Mouse (Mus musculus): ENCODE results near the gene Hist1h4h. TPM values are rescaled to one million over a fixed set of nuclear protein-coding genes. Genes with fewer than 3 reads are reported as not detected.

Gene Hist1h4h
- 2.4 and 2.6 TPM in 2 replicates for polyA plus RNA-seq (2015; fragmentation: Nextera tagmentation; extraction: Ambion mirVana)

DNA sequence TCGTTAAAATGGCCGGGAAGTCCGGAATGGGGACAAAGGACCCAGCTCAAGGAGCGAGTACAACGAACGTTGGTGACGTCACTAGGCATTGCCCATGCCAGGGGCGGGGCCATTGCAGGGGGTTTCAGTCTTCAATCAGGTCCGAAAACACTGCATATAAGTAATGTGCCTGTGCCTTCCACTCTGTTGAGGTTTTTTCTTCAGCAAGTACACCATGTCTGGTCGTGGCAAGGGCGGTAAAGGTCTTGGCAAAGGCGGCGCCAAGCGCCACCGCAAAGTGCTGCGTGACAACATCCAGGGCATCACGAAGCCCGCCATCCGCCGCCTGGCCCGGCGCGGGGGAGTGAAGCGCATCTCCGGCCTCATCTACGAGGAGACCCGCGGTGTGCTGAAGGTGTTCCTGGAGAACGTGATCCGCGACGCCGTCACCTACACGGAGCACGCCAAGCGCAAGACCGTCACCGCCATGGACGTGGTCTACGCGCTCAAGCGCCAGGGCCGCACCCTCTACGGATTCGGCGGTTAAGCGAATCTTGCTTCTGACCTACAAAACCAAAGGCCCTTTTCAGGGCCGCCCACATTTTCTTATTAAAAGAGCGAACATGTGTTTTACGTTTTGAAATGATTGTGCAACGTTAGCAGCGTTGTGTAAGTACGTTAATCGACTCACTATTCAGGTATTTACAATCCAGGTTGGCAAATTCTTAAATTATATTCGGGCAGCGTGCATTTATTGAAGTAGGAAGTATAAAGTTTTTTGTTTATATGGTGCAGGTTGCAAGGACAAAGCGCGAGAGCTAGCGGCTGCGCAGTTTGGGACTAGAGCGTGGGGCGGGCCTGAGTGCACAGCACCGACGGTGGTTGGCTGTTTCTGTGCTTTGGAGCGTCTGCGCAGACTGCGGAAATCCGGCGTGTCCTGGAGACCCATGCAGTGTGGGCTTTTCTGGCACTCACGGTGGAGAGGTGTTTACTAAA, at the start of gene Hist1h4h:
Gene Hist1h4h (plus strand): TSS at position 150 of the 975 bp plus-strand sequence.
- Histone ChIP-seq H3K4me3 (peak within 1 kb of the TSS; percentile 59), H3K9ac (peak within 1 kb of the TSS; percentile 85), H3K4me1 (replicated peaks) (peaks cover 51% of the 10 kb centered on the region), H3K36me3 (no peaks in the 10 kb centered on the region), H3K27ac (replicated peaks) (peak within 1 kb of the TSS; percentile 96), H3K4me2 (peak within 1 kb of the TSS; percentile 74), H3K9me3 (no peaks in the 10 kb centered on the region), H3K27me3 (no peaks in the 10 kb centered on the region)
- WGBS, result under 1% methylated on average over 62 of the region's 70 CpGs
- ATAC-seq (ENCODE audit: low read depth), result peak; percentile 93

DNA sequence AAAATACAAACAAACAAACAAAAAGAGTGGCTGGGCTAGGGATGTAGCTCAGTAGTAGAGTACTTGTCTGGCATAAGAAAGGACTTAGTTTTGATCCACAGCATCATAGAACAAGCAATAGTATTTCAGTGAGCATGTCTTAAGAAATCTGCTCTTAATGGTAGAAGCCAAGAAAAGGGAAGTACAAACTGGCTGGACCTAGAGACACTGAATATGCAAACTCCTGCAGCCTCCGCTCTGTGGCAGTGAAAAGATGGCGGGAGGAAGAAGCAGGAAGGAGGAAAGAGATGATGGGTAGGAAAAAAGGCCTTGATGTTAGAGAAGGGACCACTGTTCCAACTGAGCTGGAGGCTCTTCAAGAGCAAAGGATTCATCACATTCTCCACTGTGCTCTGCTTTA, 47.7 kb upstream of the Hist1h4h start:
- peaks cover 5% of the 10 kb centered on the region; the same call in 1 of the 2 replicates for H3K27me3 ChIP-seq
- H3K4me3 ChIP-seq, result no peak overlapping the region
- peaks cover 3% of the 10 kb centered on the region for H3K4me1 ChIP-seq (replicated peaks)
- H3K9ac ChIP-seq, result no peak overlapping the region
- H3K9me3 ChIP-seq, result no peaks in the 10 kb centered on the region
- ATAC-seq (ENCODE audit: low read depth), result no peak
- no peaks in the 10 kb centered on the region for H3K36me3 ChIP-seq
- 88% methylated on average over 2 of the region's 2 CpGs for WGBS
- H3K4me2 ChIP-seq, result no peak overlapping the region
- H3K27ac ChIP-seq (replicated peaks), result no peak overlapping the region

GRCm38 (mm10) chr13:23485271-23485670, 45.6 kb upstream of the Hist1h4h start:
- H3K4me2 ChIP-seq, result no peak overlapping the region
- no peak for ATAC-seq (ENCODE audit: low read depth)

DNA sequence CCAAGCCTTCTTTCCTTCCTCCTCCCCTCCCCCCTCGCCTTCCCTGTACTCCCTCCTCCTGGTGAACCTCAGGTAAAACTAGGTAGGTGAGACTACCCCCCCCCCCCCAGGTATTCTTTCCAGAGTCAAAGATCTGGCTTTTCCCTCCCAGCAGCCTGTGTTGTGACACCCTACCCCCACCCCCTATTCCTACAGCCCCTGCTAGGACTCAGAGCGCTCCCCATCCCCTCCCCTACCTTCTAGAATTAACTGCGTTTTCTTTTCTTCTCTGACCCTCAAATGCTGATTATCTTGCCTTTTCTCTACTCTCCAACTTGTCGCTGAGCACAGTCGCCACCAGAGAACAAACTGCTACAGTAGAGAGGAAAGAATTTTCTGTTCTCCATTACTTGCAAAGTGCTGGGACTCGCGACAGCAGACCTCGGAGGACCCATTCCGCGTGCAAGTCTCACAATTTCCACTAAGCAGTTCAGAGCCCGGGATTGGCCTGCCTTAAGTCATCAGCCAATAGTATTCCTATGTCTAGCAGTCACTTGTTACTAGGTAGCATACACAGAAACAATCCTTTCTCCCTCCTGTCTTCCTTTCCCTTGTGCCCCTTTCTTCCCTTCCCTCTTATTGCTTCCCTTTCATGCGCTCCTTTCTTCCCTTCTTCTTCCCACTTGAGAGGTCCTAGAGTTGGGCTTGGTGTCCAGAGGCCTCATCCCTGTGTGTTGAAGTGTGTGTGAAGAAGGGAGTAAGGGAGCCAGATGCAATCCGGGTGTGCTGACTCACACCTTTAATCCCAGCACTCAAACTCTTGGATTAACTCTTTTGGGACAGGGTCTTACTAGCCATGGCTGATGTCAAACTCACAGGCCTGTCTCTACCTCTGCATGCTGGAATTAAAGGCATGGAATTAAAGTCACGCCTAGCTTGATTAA, 42.2 kb upstream of the Hist1h4h start, which contains the start of gene Btn2a2:
Gene Btn2a2 (minus strand): TSS at position 458 of the 923 bp plus-strand sequence.
- 10% methylated on average over 14 of the region's 14 CpGs for WGBS
- Histone ChIP-seq H3K27ac (replicated peaks) (no peak within 1 kb of the TSS), H3K9me3 (no peaks in the 10 kb centered on the region), H3K27me3 (peaks cover 5% of the 10 kb centered on the region; the same call in 1 of the 2 replicates), H3K9ac (peak within 1 kb of the TSS; percentile 31; the same call in 1 of the 2 replicates), H3K4me2 (peak within 1 kb of the TSS; percentile 61), H3K4me1 (replicated peaks) (peaks cover 17% of the 10 kb centered on the region), H3K4me3 (peak within 1 kb of the TSS; percentile 32), H3K36me3 (no peaks in the 10 kb centered on the region)
- ATAC-seq (ENCODE audit: low read depth), result peak; percentile 97

More at GRCm38 (mm10) chr13:23485271-23485670, 45.6 kb upstream of the Hist1h4h start:
- no peak overlapping the region for H3K4me3 ChIP-seq
- 43% methylated on average over 5 of the region's 5 CpGs for WGBS
- H3K9me3 ChIP-seq, result no peaks in the 10 kb centered on the region
- H3K4me1 ChIP-seq (replicated peaks), result peaks cover 8% of the 10 kb centered on the region
- no peak overlapping the region for H3K9ac ChIP-seq
- H3K27me3 ChIP-seq, result peaks cover 5% of the 10 kb centered on the region; the same call in 1 of the 2 replicates
- no peaks in the 10 kb centered on the region for H3K36me3 ChIP-seq
- H3K27ac ChIP-seq (replicated peaks), result no peak overlapping the region

- 63% methylated on average over 1 of the region's 1 CpGs for WGBS
- Histone ChIP-seq H3K27ac (replicated peaks) (no peak overlapping the region), H3K4me3 (no peak overlapping the region), H3K27me3 (peaks cover 5% of the 10 kb centered on the region; the same call in 1 of the 2 replicates), H3K36me3 (no peaks in the 10 kb centered on the region), H3K9ac (no peak overlapping the region), H3K4me2 (no peak overlapping the region), H3K4me1 (replicated peaks) (peaks cover 17% of the 10 kb centered on the region), H3K9me3 (no peaks in the 10 kb centered on the region)
- no peak for ATAC-seq (ENCODE audit: low read depth)
Measured at GRCm38 (mm10) chr13:23490863-23491262, 40.0 kb upstream of the Hist1h4h start.

GRCm38 (mm10) chr13:23491263-23491662, 39.6 kb upstream of the Hist1h4h start:
- no peak overlapping the region for H3K4me2 ChIP-seq
- H3K9ac ChIP-seq, result no peak overlapping the region
- ATAC-seq (ENCODE audit: low read depth), result no peak
- WGBS, result 9% methylated on average over 1 of the region's 1 CpGs
- no peaks in the 10 kb centered on the region for H3K36me3 ChIP-seq
- H3K4me3 ChIP-seq, result no peak overlapping the region
- peaks cover 5% of the 10 kb centered on the region; the same call in 1 of the 2 replicates for H3K27me3 ChIP-seq
- no peaks in the 10 kb centered on the region for H3K9me3 ChIP-seq
- H3K4me1 ChIP-seq (replicated peaks), result peaks cover 17% of the 10 kb centered on the region
- H3K27ac ChIP-seq (replicated peaks), result no peak overlapping the region

- H3K27ac ChIP-seq (replicated peaks), result no peak overlapping the region
- H3K27me3 ChIP-seq, result peaks cover 8% of the 10 kb centered on the region; the same call in 1 of the 2 replicates
- ATAC-seq (ENCODE audit: low read depth), result no peak
- H3K9ac ChIP-seq, result peak overlapping the region; percentile 48
- peak overlapping the region; percentile 24 for H3K4me3 ChIP-seq
- no peaks in the 10 kb centered on the region for H3K9me3 ChIP-seq
- peaks cover 17% of the 10 kb centered on the region for H3K4me1 ChIP-seq (replicated peaks)
- no peaks in the 10 kb centered on the region for H3K36me3 ChIP-seq
- H3K4me2 ChIP-seq, result peak overlapping the region; percentile 48
- WGBS, result 2% methylated on average over 14 of the region's 14 CpGs
Measured at GRCm38 (mm10) chr13:23491990-23492389, 38.9 kb upstream of the Hist1h4h start.

GRCm38 (mm10) chr13:23495526-23495925, 35.3 kb upstream of the Hist1h4h start:
- ATAC-seq (ENCODE audit: low read depth), result no peak
- H3K4me1 ChIP-seq (replicated peaks), result peaks cover 18% of the 10 kb centered on the region
- no peaks in the 10 kb centered on the region for H3K36me3 ChIP-seq
- no peak overlapping the region for H3K4me3 ChIP-seq
- H3K9ac ChIP-seq, result no peak overlapping the region
- H3K9me3 ChIP-seq, result no peaks in the 10 kb centered on the region
- no peak overlapping the region for H3K4me2 ChIP-seq
- 87% methylated on average over 6 of the region's 6 CpGs for WGBS
- H3K27ac ChIP-seq (replicated peaks), result no peak overlapping the region
- peaks cover 21% of the 10 kb centered on the region for H3K27me3 ChIP-seq

- Histone ChIP-seq H3K27ac (replicated peaks) (no peak overlapping the region), H3K4me3 (peak overlapping the region; percentile 21), H3K9me3 (no peaks in the 10 kb centered on the region), H3K4me1 (replicated peaks) (0 out of 2 replicates have a peak, but pooled peaks cover 8% of the 10 kb centered on the region), H3K9ac (peak overlapping the region; percentile 23; the same call in 1 of the 2 replicates), H3K36me3 (no peaks in the 10 kb centered on the region), H3K4me2 (peak overlapping the region; percentile 46), H3K27me3 (peaks cover 21% of the 10 kb centered on the region)
- WGBS, result 3% methylated on average over 19 of the region's 19 CpGs
- ATAC-seq (ENCODE audit: low read depth), result no peak
Measured at GRCm38 (mm10) chr13:23497656-23498321, 33.1 kb upstream of the Hist1h4h start.

DNA sequence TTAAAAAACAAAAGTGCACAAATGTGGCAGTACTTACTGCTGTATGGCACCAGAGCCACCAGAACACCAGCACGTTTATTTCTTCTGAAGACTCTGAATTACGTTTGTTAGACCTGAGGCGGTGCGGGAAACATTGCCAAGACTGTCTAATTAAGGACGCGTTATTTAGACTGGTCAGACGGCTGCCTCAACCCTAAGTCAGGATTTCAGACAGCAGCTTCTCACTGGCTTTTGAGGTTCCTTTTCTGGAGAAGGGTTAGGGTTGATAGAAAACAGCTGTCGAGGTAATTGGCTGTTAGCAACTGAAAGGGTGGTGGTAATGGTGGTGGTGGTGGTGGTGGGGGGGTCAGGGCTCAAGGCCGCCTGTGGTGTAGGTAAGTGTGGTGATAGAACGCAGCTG, 32.2 kb upstream of the Hist1h4h start:
- 9% methylated on average over 10 of the region's 10 CpGs for WGBS
- no peak for ATAC-seq (ENCODE audit: low read depth)
- H3K27ac ChIP-seq (replicated peaks), result no peak overlapping the region

GRCm38 (mm10) chr13:23499943-23500342, 30.9 kb upstream of the Hist1h4h start:
- peaks cover 21% of the 10 kb centered on the region for H3K27me3 ChIP-seq
- H3K4me3 ChIP-seq, result no peak overlapping the region
- 0 out of 2 replicates have a peak, but pooled peaks cover 8% of the 10 kb centered on the region for H3K4me1 ChIP-seq (replicated peaks)
- H3K36me3 ChIP-seq, result no peaks in the 10 kb centered on the region
- no peak overlapping the region for H3K27ac ChIP-seq (replicated peaks)
- H3K9me3 ChIP-seq, result no peaks in the 10 kb centered on the region
- no peak for ATAC-seq (ENCODE audit: low read depth)
- no peak overlapping the region for H3K4me2 ChIP-seq
- 7% methylated on average over 7 of the region's 7 CpGs for WGBS
- no peak overlapping the region for H3K9ac ChIP-seq

More for the DNA sequence above, 32.2 kb upstream of the Hist1h4h start:
- H3K36me3 ChIP-seq, result no peaks in the 10 kb centered on the region
- 0 out of 2 replicates have a peak, but pooled peaks cover 8% of the 10 kb centered on the region for H3K4me1 ChIP-seq (replicated peaks)
- H3K27me3 ChIP-seq, result peaks cover 21% of the 10 kb centered on the region
- peak overlapping the region; percentile 21 for H3K4me3 ChIP-seq
- H3K4me2 ChIP-seq, result peak overlapping the region; percentile 46
- H3K9ac ChIP-seq, result no peak overlapping the region
- H3K9me3 ChIP-seq, result no peaks in the 10 kb centered on the region
